8 mouse cellular contexts compared by ENCODE assay signal in the genomic region with DNA sequence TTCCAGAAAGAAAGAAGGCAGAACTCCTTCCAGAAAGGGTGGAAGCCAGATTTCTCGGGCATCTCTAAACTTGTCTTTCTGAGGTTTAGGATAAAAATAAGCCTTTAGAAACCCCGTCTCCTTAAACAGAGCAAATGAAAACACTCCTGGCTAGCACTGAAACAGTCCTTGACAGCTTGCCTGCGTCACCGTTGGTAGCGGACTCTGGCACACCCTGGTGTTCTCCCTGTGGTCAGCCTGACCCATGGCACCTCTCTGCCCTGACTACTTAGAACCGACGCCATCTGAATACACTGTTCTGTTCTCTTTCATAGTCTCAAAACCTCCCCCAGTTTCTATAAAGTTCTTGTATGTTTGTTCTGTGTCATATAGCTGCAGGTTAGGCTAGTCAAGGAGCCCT. TPM values are rescaled to one million over a fixed set of nuclear protein-coding genes. Genes with fewer than 3 reads are reported as not detected.
DNase-seq lines count a peak whose midpoint lies in the region; ATAC-seq lines count a peak whose summit lies in the region.

No protein-coding gene starts in this region.

- no peaks in the 10 kb centered on the region for H3K27me3 ChIP-seq in hindbrain, embryonic 13.5 days
- no peaks in the 10 kb centered on the region for H3K27me3 ChIP-seq in hindbrain, embryonic 12.5 days
- no peaks in the 10 kb centered on the region for H3K27me3 ChIP-seq in intestine, embryonic 14.5 days (replicated peaks; ENCODE audit: control insufficient read depth, insufficient read depth, low read length)
- H3K27me3 ChIP-seq in neural tube, embryonic 14.5 days (ENCODE audit: control insufficient read depth, insufficient read depth, low read length) = no peaks in the 10 kb centered on the region

- no peak overlapping the region for H3K4me3 ChIP-seq in hindbrain, embryonic 13.5 days
- H3K4me3 ChIP-seq in hindbrain, embryonic 12.5 days = no peak overlapping the region
- H3K4me3 ChIP-seq in intestine, embryonic 14.5 days (ENCODE audit: low read depth, low read length) = no peak overlapping the region
- no peak overlapping the region for H3K4me3 ChIP-seq in neural tube, embryonic 14.5 days (ENCODE audit: low read depth, low read length)

- peaks cover 26% of the 10 kb centered on the region for H3K4me1 ChIP-seq in hindbrain, embryonic 13.5 days (replicated peaks)
- peaks cover 21% of the 10 kb centered on the region; the same call in 1 of the 2 replicates for H3K4me1 ChIP-seq in hindbrain, embryonic 12.5 days
- H3K4me1 ChIP-seq in intestine, embryonic 14.5 days (replicated peaks; ENCODE audit: control insufficient read depth, insufficient read depth, low read length) = peaks cover 28% of the 10 kb centered on the region
- H3K4me1 ChIP-seq in neural tube, embryonic 14.5 days (ENCODE audit: control insufficient read depth, insufficient read depth, low read length) = no peaks in the 10 kb centered on the region

- H3K9me3 ChIP-seq in hindbrain, embryonic 13.5 days = 0 out of 2 replicates have a peak, but pooled peaks cover 4% of the 10 kb centered on the region
- H3K9me3 ChIP-seq in hindbrain, embryonic 12.5 days (replicated peaks) = 0 out of 2 replicates have a peak, but pooled peaks cover 5% of the 10 kb centered on the region
- H3K9me3 ChIP-seq in intestine, embryonic 14.5 days (ENCODE audit: control insufficient read depth, low read length) = no peaks in the 10 kb centered on the region
- H3K9me3 ChIP-seq in neural tube, embryonic 14.5 days (ENCODE audit: control insufficient read depth, low read length) = no peaks in the 10 kb centered on the region

- peak; percentile 8 for DNase-seq in 3134 (ENCODE audit: extremely low read depth, insufficient read length, low spot score)
- DNase-seq in adrenal gland, postnatal 36 days = peak; percentile 74 to 77
- DNase-seq in intestine, embryonic 14.5 days (ENCODE audit: low spot score) = no peak
- no peak for DNase-seq in urinary bladder, postnatal 25 days (ENCODE audit: low spot score)
- no peak for DNase-seq in cerebellum, adult 8-10 months

- ATAC-seq in hindbrain, embryonic 13.5 days (ENCODE audit: low FRiP score) = no peak
- ATAC-seq in hindbrain, embryonic 12.5 days (ENCODE audit: low FRiP score) = no peak
- no peak for ATAC-seq in intestine, embryonic 14.5 days (replicated peaks; ENCODE audit: low FRiP score, low TSS enrichment, low read depth)
- ATAC-seq in neural tube, embryonic 14.5 days (ENCODE audit: low read depth) = peak; percentile 21; the same call in 1 of the 2 replicates

- H3K4me2 ChIP-seq in hindbrain, embryonic 13.5 days = no peak overlapping the region
- no peak overlapping the region for H3K4me2 ChIP-seq in hindbrain, embryonic 12.5 days (replicated peaks)
- no peak overlapping the region for H3K4me2 ChIP-seq in intestine, embryonic 14.5 days (ENCODE audit: low read length)
- H3K4me2 ChIP-seq in neural tube, embryonic 14.5 days (ENCODE audit: low read depth, low read length) = no peak overlapping the region

- peak overlapping the region; percentile 40; the same call in 1 of the 2 replicates for H3K27ac ChIP-seq in hindbrain, embryonic 13.5 days
- H3K27ac ChIP-seq in hindbrain, embryonic 12.5 days = no peak overlapping the region
- peak overlapping the region; percentile 47; the same call in 1 of the 2 replicates for H3K27ac ChIP-seq in intestine, embryonic 14.5 days (ENCODE audit: low read depth)
- no peak overlapping the region for H3K27ac ChIP-seq in neural tube, embryonic 14.5 days (ENCODE audit: low read depth, low read length)

- H3K9ac ChIP-seq in hindbrain, embryonic 13.5 days = no peak overlapping the region
- no peak overlapping the region for H3K9ac ChIP-seq in hindbrain, embryonic 12.5 days
- H3K9ac ChIP-seq in intestine, embryonic 14.5 days (ENCODE audit: low read length) = no peak overlapping the region
- H3K9ac ChIP-seq in neural tube, embryonic 14.5 days (replicated peaks; ENCODE audit: low read depth, low read length) = no peak overlapping the region

- peaks cover 18% of the 10 kb centered on the region for H3K36me3 ChIP-seq in hindbrain, embryonic 13.5 days
- H3K36me3 ChIP-seq in hindbrain, embryonic 12.5 days = peaks cover 12% of the 10 kb centered on the region
- peaks cover 5% of the 10 kb centered on the region for H3K36me3 ChIP-seq in intestine, embryonic 14.5 days (ENCODE audit: control insufficient read depth, insufficient read depth, low read length)
- peaks cover 6% of the 10 kb centered on the region; the same call in 1 of the 2 replicates for H3K36me3 ChIP-seq in neural tube, embryonic 14.5 days (ENCODE audit: control insufficient read depth, insufficient read depth, low read length)

- 83% methylated on average over 7 of the region's 7 CpGs for WGBS in hindbrain, embryonic 13.5 days
- 73% methylated on average over 7 of the region's 7 CpGs for WGBS in hindbrain, embryonic 12.5 days
- 55% methylated on average over 7 of the region's 7 CpGs for WGBS in intestine, embryonic 14.5 days
- WGBS in neural tube, embryonic 14.5 days = 74% methylated on average over 7 of the region's 7 CpGs

RNA-seq across cellular contexts. Expression of a gene that starts 17.7 kb away (rescaled TPM):
- 20.5 and 20.7 TPM in 2 replicates for polyA plus RNA-seq in hindbrain, embryonic 13.5 days (2015; fragmentation: Nextera tagmentation; extraction: Ambion mirVana)
- polyA plus RNA-seq in hindbrain, embryonic 12.5 days (2016; fragmentation: Nextera tagmentation; extraction: Ambion mirVana) = 16.2 and 17.1 TPM in 2 replicates
- 10 to 100 TPM; 50.4 to 74.4 TPM for total RNA-seq in adrenal gland, postnatal 36 days (2021)
- 11.1 and 11.8 TPM in 2 replicates for polyA plus RNA-seq in intestine, embryonic 14.5 days (2014; fragmentation: Nextera tagmentation; extraction: Ambion mirVana)
- 16.2 and 17.6 TPM in 2 replicates for polyA plus RNA-seq in neural tube, embryonic 14.5 days (2014; fragmentation: Nextera tagmentation; extraction: Ambion mirVana)

RNA-seq across cellular contexts. Expression of a gene that starts 53.9 kb away (rescaled TPM):
- 51.0 and 56.7 TPM in 2 replicates for polyA plus RNA-seq in hindbrain, embryonic 13.5 days (2015; fragmentation: Nextera tagmentation; extraction: Ambion mirVana)
- 46.2 and 59.8 TPM in 2 replicates for polyA plus RNA-seq in hindbrain, embryonic 12.5 days (2016; fragmentation: Nextera tagmentation; extraction: Ambion mirVana)
- total RNA-seq in adrenal gland, postnatal 36 days (2021) = 10 to 100 TPM; 28.4 to 31.3 TPM
- 57.2 and 62.6 TPM in 2 replicates for polyA plus RNA-seq in intestine, embryonic 14.5 days (2014; fragmentation: Nextera tagmentation; extraction: Ambion mirVana)
- 52.7 and 53.7 TPM in 2 replicates for polyA plus RNA-seq in neural tube, embryonic 14.5 days (2014; fragmentation: Nextera tagmentation; extraction: Ambion mirVana)

Comparison
In these comparisons a context has a peak if more than half of its experiments do, and no peak if none do; other contexts are left out.
1. H3K27ac ChIP-seq: peak in hindbrain, embryonic 13.5 days (single experiment) and intestine, embryonic 14.5 days (single experiment); none in hindbrain, embryonic 12.5 days (single experiment) and neural tube, embryonic 14.5 days (single experiment).
2. DNase-seq: peak in 3134 (single experiment) and adrenal gland, postnatal 36 days (2 of 2); none in intestine, embryonic 14.5 days (single experiment), urinary bladder, postnatal 25 days (single experiment) and cerebellum, adult 8-10 months (single experiment).